Mouse (Mus musculus) kidney, adult 2 months (tissue): ENCODE data around the gene Ppm1n. TPM values are rescaled to one million over a fixed set of nuclear protein-coding genes. Genes with fewer than 3 reads are reported as not detected.

Experiments used
- DNase-seq: peaks from one replicate; pipeline ENCODE4 v3.0.0; 2021
- H3K27ac ChIP-seq: fragments of 200-500 bp; 2 replicates; pipeline ENCODE4 v1.5.1; 2012; ENCODE audit warnings: low read depth, low read length, control low read depth, inconsistent platforms; ENCODE audit not compliant: insufficient read depth
- H3K27me3 ChIP-seq: fragments of 200-500 bp; replicated peaks from 2 replicates; pipeline ENCODE4 v1.6.1; 2012; ENCODE audit warnings: mild to moderate bottlenecking, moderate library complexity, low read length, inconsistent platforms; ENCODE audit not compliant: control insufficient read depth, insufficient read depth
- H3K36me3 ChIP-seq: fragments of 200-500 bp; 2 replicates; pipeline ENCODE4 v1.6.1; 2012; ENCODE audit warnings: mild to moderate bottlenecking, moderate library complexity, low read length, inconsistent platforms; ENCODE audit not compliant: control insufficient read depth, insufficient read depth
- H3K4me1 ChIP-seq: fragments of 200-500 bp; 2 replicates; pipeline ENCODE4 v1.6.1; 2011; ENCODE audit warnings: low read length; ENCODE audit not compliant: control insufficient read depth, insufficient read depth
- H3K4me3 ChIP-seq: fragments of 200-500 bp; 2 replicates; pipeline ENCODE4 v1.5.1; 2011; ENCODE audit warnings: mild to moderate bottlenecking, low read depth, low read length, control low read depth; ENCODE audit not compliant: insufficient read depth
- CTCF ChIP-seq: fragments of 200-500 bp; conservative IDR thresholded peaks from 2 replicates; pipeline ENCODE4 v1.5.1; 2011; ENCODE audit warnings: low read depth, mild to moderate bottlenecking, control low read depth, low read length, moderate library complexity, mixed read lengths; ENCODE audit not compliant: insufficient read depth, insufficient read length
- POLR2A ChIP-seq: fragments of 200-500 bp; IDR thresholded peaks from one replicate; pipeline ENCODE4 v1.6.1; 2011; ENCODE audit warnings: low read depth, low read length, control low read depth
- WGBS: fragments of 180-500 bp; shearing (Covaris S2); methylation state at CpG from one replicate; pipeline ENCODE4 v1.1.7; 2018; 5-methylcytosine and 5-hydroxymethylcytosine counted together
- polyA plus RNA-seq: library from polyadenylated mRNA; depleted of rRNA; stranded (reverse); fragments of >200 nt; gene quantifications from 2 replicates; pipeline ENCODE4 v1.2.3, GENCODE M21; 2012

Gene Ppm1n
- polyA plus RNA-seq, 1 experiment = not detected

DNA sequence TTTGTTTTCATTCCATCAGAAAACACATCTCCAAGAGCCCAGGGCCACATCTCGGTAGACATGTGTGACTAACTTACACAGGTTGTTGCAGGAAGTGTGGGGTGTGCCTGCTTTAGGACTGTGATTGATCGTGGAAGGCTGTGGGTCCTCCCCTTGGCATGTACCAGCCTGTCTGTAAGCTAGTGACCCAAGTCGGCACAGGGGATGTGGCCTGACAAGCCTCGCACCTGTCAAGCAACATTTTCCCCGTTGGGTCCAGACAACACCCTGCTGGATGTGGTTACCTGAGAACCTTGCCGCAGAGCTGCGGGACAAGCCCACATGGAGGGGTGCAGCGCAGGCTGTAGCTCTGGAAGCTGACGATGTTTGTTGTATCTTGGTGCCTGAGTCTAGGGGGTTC lies 42.6 kb upstream of the Ppm1n start:
- Histone ChIP-seq H3K27ac (no peak overlapping the region), H3K36me3 (no peaks in the 10 kb centered on the region), H3K4me3 (no peak overlapping the region), H3K27me3 (no peaks in the 10 kb centered on the region), H3K4me1 (peaks cover 11% of the 10 kb centered on the region; the same call in 1 of the 2 replicates)
- TF ChIP-seq POLR2A (no peak), CTCF (no peak)
- WGBS = 55% methylated on average over 9 of the region's 9 CpGs
- no peak for DNase-seq

GRCm38 (mm10) chr7:19321464-19321863 lies 41.6 kb upstream of the Ppm1n start:
- no peak for TF ChIP-seq POLR2A
- no peak for TF ChIP-seq CTCF
- WGBS = 40% methylated on average over 5 of the region's 5 CpGs
- H3K27ac ChIP-seq = no peak overlapping the region

DNA sequence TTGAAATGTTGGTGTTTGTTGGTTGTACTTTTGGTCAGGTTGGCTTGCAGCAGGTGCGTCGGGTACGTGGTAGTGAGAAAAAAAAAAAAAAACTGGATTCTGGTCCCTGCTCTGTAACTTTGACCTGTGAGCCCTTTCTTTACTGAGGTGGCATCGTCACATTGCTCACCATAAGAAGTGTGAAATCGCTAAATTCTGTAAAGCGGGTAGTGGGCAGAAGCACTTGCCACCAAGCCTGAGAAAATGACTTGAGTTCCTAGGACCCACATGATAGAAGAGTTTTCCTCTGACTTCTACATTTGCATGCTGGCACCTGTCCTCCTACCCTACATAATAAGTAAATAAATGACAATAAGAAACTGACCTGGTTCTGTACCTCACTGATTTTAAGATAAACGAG lies 40.8 kb upstream of the Ppm1n start:
- WGBS = 28% methylated on average over 7 of the region's 7 CpGs
- no peak overlapping the region for H3K4me3 ChIP-seq
- H3K27me3 ChIP-seq = no peaks in the 10 kb centered on the region
- H3K4me1 ChIP-seq = peaks cover 7% of the 10 kb centered on the region; the same call in 1 of the 2 replicates
- no peak overlapping the region for H3K27ac ChIP-seq
- TF ChIP-seq CTCF (no peak), POLR2A (no peak)
- H3K36me3 ChIP-seq = no peaks in the 10 kb centered on the region
- DNase-seq = no peak

More at GRCm38 (mm10) chr7:19321464-19321863, 41.6 kb upstream of the Ppm1n start:
- H3K36me3 ChIP-seq = no peaks in the 10 kb centered on the region
- no peaks in the 10 kb centered on the region for H3K27me3 ChIP-seq
- peaks cover 7% of the 10 kb centered on the region; the same call in 1 of the 2 replicates for H3K4me1 ChIP-seq
- H3K4me3 ChIP-seq = no peak overlapping the region
- DNase-seq = no peak

DNA sequence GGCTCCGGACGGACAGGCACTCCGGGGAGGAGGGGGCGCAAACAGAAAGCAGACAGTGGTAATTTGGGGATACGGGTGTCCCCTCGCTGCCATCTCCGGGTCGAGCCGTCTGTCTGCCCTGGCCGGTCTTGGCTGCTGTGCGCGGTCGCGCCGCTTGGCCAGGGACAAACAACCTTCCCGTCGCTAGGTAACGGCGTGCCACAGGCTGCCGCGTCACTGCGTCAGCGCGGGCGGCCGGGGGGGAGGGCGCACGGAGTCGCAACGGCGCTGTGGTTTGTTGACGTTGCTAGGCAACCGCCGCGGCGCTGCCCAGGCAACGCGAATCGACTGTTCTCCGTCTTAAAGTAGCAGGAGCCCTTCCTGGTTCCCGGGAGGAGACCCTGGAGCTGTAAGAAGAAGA lies 40.0 kb upstream of the Ppm1n start:
- WGBS = under 1% methylated on average over 41 of the region's 41 CpGs
- TF ChIP-seq CTCF (no peak; the same call in 1 of the 2 replicates), POLR2A (no peak)
- DNase-seq = peak; percentile 98
- Histone ChIP-seq H3K27ac (0 out of 2 replicates have a peak overlapping the region, but pooled peaks have one; percentile 4), H3K4me1 (peaks cover 7% of the 10 kb centered on the region; the same call in 1 of the 2 replicates), H3K4me3 (peak overlapping the region; percentile 45), H3K36me3 (no peaks in the 10 kb centered on the region), H3K27me3 (no peaks in the 10 kb centered on the region)

GRCm38 (mm10) chr7:19319458-19319857 lies 39.6 kb upstream of the Ppm1n start:
- peak overlapping the region; percentile 45 for H3K4me3 ChIP-seq
- H3K27ac ChIP-seq = 0 out of 2 replicates have a peak overlapping the region, but pooled peaks have one; percentile 4
- no peaks in the 10 kb centered on the region for H3K27me3 ChIP-seq
- H3K4me1 ChIP-seq = peaks cover 7% of the 10 kb centered on the region; the same call in 1 of the 2 replicates
- WGBS = 21% methylated on average over 9 of the region's 9 CpGs
- no peak for DNase-seq
- H3K36me3 ChIP-seq = no peaks in the 10 kb centered on the region
- TF ChIP-seq POLR2A (no peak), CTCF (no peak)

DNA sequence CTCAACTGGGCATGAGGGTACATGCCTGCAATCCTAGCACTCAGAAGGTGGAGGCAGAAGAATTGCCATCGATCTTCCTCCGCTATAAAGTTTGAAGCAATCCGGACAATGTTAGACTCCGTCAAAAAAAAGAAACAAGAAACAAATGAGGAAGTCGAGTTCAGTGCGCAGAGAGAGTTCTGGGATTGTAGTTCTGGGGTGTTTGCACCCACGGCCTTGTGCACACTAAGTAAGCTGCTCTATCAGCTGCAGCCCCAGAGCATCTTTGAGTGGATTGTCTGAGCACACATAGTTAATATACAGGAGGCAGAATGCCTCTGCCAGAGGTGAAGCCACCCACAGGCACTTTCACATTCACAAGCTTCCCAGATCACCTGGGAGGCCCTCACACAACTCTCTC lies 38.8 kb upstream of the Ppm1n start:
- Histone ChIP-seq H3K4me1 (peaks cover 7% of the 10 kb centered on the region; the same call in 1 of the 2 replicates), H3K36me3 (no peaks in the 10 kb centered on the region), H3K27me3 (no peaks in the 10 kb centered on the region), H3K4me3 (no peak overlapping the region), H3K27ac (no peak overlapping the region)
- TF ChIP-seq POLR2A = no peak
- no peak for TF ChIP-seq CTCF
- 87% methylated on average over 7 of the region's 7 CpGs for WGBS
- DNase-seq = no peak

GRCm38 (mm10) chr7:19318201-19318600 lies 38.3 kb upstream of the Ppm1n start:
- Histone ChIP-seq H3K27me3 (no peaks in the 10 kb centered on the region), H3K36me3 (no peaks in the 10 kb centered on the region), H3K4me1 (peaks cover 7% of the 10 kb centered on the region; the same call in 1 of the 2 replicates), H3K4me3 (no peak overlapping the region), H3K27ac (no peak overlapping the region)
- no peak for DNase-seq
- TF ChIP-seq POLR2A (no peak), CTCF (no peak)
- WGBS = 82% methylated on average over 2 of the region's 2 CpGs
